Mouse (Mus musculus) midbrain, embryonic 10.5 days (tissue): ENCODE data around the gene Gabrd. TPM values are rescaled to one million over a fixed set of nuclear protein-coding genes. Genes with fewer than 3 reads are reported as not detected.

Source experiments
- DNase-seq: peaks from one replicate; pipeline ENCODE4 v3.0.0-alpha.2; 2017; ENCODE audit warnings: low spot score
- H3K27ac ChIP-seq: fragments of 300-500 bp; sonication (generic); replicated peaks from 2 replicates; pipeline ENCODE4 v1.5.1; 2016; ENCODE audit warnings: mild to moderate bottlenecking
- H3K27me3 ChIP-seq: fragments of 300-500 bp; sonication (generic); 2 replicates; pipeline ENCODE4 v1.6.1; 2016; ENCODE audit warnings: low read depth, mild to moderate bottlenecking; ENCODE audit not compliant: poor library complexity, severe bottlenecking
- H3K36me3 ChIP-seq: fragments of 300-500 bp; sonication (generic); 2 replicates; pipeline ENCODE4 v1.6.1; 2016; ENCODE audit warnings: mild to moderate bottlenecking, moderate library complexity
- H3K4me1 ChIP-seq: fragments of 300-500 bp; sonication (generic); 2 replicates; pipeline ENCODE4 v1.6.1; 2016
- H3K4me3 ChIP-seq: fragments of 300-500 bp; sonication (generic); 2 replicates; pipeline ENCODE4 v1.5.1; 2016; ENCODE audit warnings: mild to moderate bottlenecking, moderate library complexity
- H3K9me3 ChIP-seq: fragments of 300-500 bp; sonication (generic); replicated peaks from 2 replicates; pipeline ENCODE4 v1.6.1; 2016; ENCODE audit warnings: mild to moderate bottlenecking
- WGBS: fragments of 180-500 bp; shearing (Covaris S2); methylation state at CpG from one replicate; pipeline ENCODE4 v1.1.7; 2016; 5-methylcytosine and 5-hydroxymethylcytosine counted together
- polyA plus RNA-seq: library from polyadenylated mRNA; unstranded; fragments of >200 nt; fragmentation: Nextera tagmentation; extraction: Ambion mirVana; gene quantifications from 2 replicates; pipeline ENCODE4 v1.2.1, GENCODE M21; 2016

Gabrd gene
- polyA plus RNA-seq, 1 experiment from 2014 or later = not detected

- Histone ChIP-seq H3K36me3 (no peaks in the 10 kb centered on the region), H3K27ac (no peak overlapping the region), H3K27me3 (0 out of 2 replicates have a peak, but pooled peaks cover 4% of the 10 kb centered on the region), H3K9me3 (no peaks in the 10 kb centered on the region), H3K4me1 (peaks cover 21% of the 10 kb centered on the region), H3K4me3 (no peak overlapping the region)
- no peak for DNase-seq
- 92% methylated on average over 6 of the region's 6 CpGs for WGBS
Observed at GRCm38 (mm10) chr4:155412124-155412523, 14.2 kb upstream of the Gabrd start.

DNA sequence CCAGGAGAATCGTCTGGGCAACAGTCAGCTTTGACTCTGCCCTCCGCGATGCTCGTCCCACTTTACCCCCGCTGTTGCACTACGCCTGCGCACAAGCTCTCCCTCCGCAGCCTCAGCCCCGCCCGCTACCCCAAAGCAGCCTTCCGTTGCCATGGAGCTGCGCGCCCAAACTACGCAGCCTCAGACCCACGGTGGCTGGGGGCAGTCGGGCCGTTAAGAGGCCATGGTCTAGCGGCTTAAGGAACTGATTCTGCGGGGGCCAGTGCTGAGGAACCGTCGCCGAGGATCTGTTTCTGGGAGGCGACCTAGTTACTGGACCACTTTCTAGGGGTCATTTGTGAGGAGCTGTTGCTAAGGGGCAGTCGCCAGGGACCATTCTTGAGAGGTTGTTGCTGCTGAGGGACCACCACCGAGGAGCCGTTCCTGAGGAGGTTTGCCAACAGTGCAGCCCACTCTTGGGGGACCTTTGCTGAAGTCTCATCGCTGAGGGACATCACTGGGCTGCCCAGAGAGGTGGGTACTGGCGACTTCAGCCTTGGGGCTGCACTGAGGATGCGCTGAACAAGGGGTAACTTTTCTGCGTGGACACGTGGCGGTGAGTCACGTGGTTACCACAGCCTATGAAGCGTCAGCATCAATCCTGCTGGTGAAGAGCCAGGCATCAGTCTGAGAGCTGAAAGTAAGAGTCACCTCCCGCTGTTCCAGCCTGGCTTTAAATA, 11.3 kb upstream of the Gabrd start, which contains the start of gene Cfap74:
TSS of gene Cfap74 (plus strand) at position 133 of the 719 bp plus-strand sequence.
- under 1% methylated on average over 35 of the region's 35 CpGs for WGBS
- H3K9me3 ChIP-seq = no peaks in the 10 kb centered on the region
- peak within 1 kb of the TSS; percentile 69 for H3K4me3 ChIP-seq
- peaks cover 21% of the 10 kb centered on the region for H3K4me1 ChIP-seq
- peak; percentile 95 for DNase-seq
- H3K27me3 ChIP-seq = 0 out of 2 replicates have a peak, but pooled peaks cover 6% of the 10 kb centered on the region
- no peaks in the 10 kb centered on the region for H3K36me3 ChIP-seq
- H3K27ac ChIP-seq = peak within 1 kb of the TSS; percentile 89

- Histone ChIP-seq H3K27me3 (0 out of 2 replicates have a peak, but pooled peaks cover 6% of the 10 kb centered on the region), H3K4me3 (peak overlapping the region; percentile 69), H3K27ac (peak overlapping the region; percentile 89), H3K36me3 (no peaks in the 10 kb centered on the region), H3K4me1 (peaks cover 21% of the 10 kb centered on the region), H3K9me3 (no peaks in the 10 kb centered on the region)
- no peak for DNase-seq
- 2% methylated on average over 8 of the region's 8 CpGs for WGBS
Observed at GRCm38 (mm10) chr4:155408695-155409057, 10.8 kb upstream of the Gabrd start.

GRCm38 (mm10) chr4:155402489-155402888, 4.6 kb upstream of the Gabrd start:
- no peaks in the 10 kb centered on the region for H3K36me3 ChIP-seq
- no peaks in the 10 kb centered on the region for H3K9me3 ChIP-seq
- H3K4me3 ChIP-seq = no peak overlapping the region
- no peak for DNase-seq
- peaks cover 9% of the 10 kb centered on the region for H3K4me1 ChIP-seq
- WGBS = 79% methylated on average over 1 of the region's 1 CpGs
- no peak overlapping the region for H3K27ac ChIP-seq
- H3K27me3 ChIP-seq = peaks cover 36% of the 10 kb centered on the region

DNA sequence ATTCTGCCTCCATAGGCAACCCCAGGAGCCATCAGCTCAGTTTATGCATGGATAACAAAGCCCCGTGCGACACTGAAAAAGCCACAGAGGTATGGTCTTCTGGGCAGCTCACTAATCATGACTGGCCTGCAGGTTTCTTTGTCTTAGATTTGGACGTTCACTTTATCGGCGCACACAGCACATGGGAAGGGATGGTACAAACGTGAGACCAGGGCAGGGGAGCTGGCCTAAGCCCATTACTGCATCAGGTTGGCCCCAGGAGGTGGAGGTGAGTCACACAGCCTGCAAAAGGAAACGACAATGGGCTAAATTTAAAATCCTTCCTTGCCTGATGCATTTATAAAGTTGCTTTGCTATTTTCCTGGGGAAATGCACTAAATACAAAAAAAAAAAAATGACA, 3.2 kb upstream of the Gabrd start:
- no peaks in the 10 kb centered on the region for H3K9me3 ChIP-seq
- 71% methylated on average over 7 of the region's 7 CpGs for WGBS
- no peak overlapping the region for H3K4me3 ChIP-seq
- peaks cover 44% of the 10 kb centered on the region for H3K27me3 ChIP-seq
- no peak overlapping the region for H3K27ac ChIP-seq
- no peaks in the 10 kb centered on the region for H3K36me3 ChIP-seq
- H3K4me1 ChIP-seq = peaks cover 13% of the 10 kb centered on the region
- no peak for DNase-seq

DNA sequence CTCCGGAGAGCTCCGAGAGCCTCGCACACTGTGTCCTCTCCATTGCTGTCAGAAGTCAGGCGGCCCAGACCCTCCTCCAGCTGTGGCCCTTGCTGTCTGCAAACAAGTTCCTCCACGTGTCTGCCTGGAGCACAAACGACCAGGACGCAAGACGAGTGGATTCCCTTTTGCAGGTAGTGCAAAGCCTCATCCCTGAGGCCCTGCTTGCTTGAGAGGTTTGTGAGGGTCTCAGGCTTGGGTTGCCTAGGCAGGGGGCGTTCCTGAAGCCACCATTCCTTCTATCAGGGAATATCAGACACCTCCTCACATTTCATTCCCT, 269 bp upstream of the Gabrd start:
- 2% methylated on average over 9 of the region's 9 CpGs for WGBS
- Histone ChIP-seq H3K36me3 (no peaks in the 10 kb centered on the region), H3K9me3 (no peaks in the 10 kb centered on the region), H3K4me3 (peak overlapping the region; percentile 51), H3K4me1 (peaks cover 13% of the 10 kb centered on the region), H3K27ac (no peak overlapping the region), H3K27me3 (peaks cover 58% of the 10 kb centered on the region)
- peak; percentile 19 for DNase-seq

- WGBS = 87% methylated on average over 4 of the region's 4 CpGs
- Histone ChIP-seq H3K4me3 (no peak overlapping the region), H3K9me3 (no peaks in the 10 kb centered on the region), H3K36me3 (no peaks in the 10 kb centered on the region), H3K27ac (no peak overlapping the region), H3K4me1 (peaks cover 13% of the 10 kb centered on the region), H3K27me3 (peaks cover 58% of the 10 kb centered on the region)
- no peak for DNase-seq
Observed at GRCm38 (mm10) chr4:155396751-155397150, 1.2 kb downstream of the Gabrd start.

DNA sequence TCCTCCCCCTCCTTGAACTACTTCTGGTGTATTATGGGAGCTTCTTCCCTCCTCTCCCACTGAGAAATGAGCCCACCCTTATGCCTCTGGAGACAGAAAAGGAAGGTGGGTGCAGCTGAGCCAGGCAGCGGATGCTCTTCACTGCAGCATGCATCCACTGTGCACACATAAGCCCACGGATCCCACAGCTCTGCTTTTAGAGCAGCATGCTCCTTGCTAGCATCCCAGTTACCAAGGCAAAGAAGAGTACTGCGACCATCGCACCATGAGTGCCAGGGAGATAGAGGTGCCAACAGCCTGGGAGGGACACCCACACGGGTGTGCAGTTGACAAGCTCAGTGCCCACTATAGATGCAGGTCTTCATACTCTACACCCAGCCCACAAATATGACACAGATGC, 2.4 kb downstream of the Gabrd start:
- Histone ChIP-seq H3K4me3 (no peak overlapping the region), H3K27me3 (peaks cover 57% of the 10 kb centered on the region), H3K4me1 (peaks cover 13% of the 10 kb centered on the region), H3K36me3 (no peaks in the 10 kb centered on the region), H3K27ac (no peak overlapping the region), H3K9me3 (no peaks in the 10 kb centered on the region)
- DNase-seq = no peak
- WGBS = 89% methylated on average over 5 of the region's 5 CpGs

DNA sequence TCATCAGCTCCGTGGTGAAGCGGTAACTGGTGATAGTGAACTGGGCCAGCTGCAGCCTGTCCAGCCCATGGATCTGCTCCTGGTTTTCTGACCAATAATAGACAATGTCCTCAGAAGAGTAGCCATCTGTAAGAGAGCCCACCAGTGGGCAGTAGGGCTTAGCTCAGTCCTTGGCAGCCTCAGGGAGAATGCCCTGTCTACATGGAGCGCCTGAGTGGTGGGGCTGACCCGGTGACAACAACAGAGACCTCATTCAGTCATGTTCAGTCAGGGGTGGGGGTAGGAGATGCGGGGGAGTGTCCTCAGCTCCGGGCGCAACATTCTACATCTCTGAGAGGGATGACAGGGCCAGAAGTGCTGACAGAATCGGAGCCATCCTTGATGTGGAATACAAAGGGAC, 10.7 kb downstream of the Gabrd start:
- DNase-seq = no peak
- Histone ChIP-seq H3K27me3 (no peaks in the 10 kb centered on the region), H3K4me1 (peaks cover 9% of the 10 kb centered on the region), H3K27ac (no peak overlapping the region), H3K9me3 (no peaks in the 10 kb centered on the region), H3K4me3 (no peak overlapping the region), H3K36me3 (no peaks in the 10 kb centered on the region)
- WGBS = 85% methylated on average over 8 of the region's 8 CpGs

DNA sequence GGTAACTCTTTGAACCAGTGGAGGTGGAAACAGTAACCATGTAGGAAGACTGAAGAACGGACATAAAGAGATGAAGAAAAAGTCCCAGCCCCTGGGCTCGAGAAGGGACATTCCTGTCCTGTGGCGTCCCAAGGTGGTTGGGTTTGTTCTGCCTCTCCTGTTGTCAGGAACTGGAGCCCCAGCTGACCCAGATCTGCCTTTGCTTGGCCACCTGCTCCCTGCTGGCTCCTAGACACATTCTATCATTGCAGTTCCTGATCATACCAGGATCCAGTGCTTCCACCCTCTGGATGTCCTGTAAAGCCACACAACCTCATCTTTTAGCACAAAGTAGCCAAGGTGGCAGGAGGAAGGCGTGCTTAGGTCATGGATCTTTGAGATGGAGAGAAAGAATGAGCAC, 14.6 kb downstream of the Gabrd start:
- DNase-seq = no peak
- no peaks in the 10 kb centered on the region for H3K27me3 ChIP-seq
- no peak overlapping the region for H3K4me3 ChIP-seq
- no peak overlapping the region for H3K27ac ChIP-seq
- H3K9me3 ChIP-seq = no peaks in the 10 kb centered on the region
- H3K4me1 ChIP-seq = peaks cover 13% of the 10 kb centered on the region
- H3K36me3 ChIP-seq = no peaks in the 10 kb centered on the region
- WGBS = 76% methylated on average over 4 of the region's 4 CpGs

- H3K4me1 ChIP-seq = peaks cover 13% of the 10 kb centered on the region
- H3K4me3 ChIP-seq = no peak overlapping the region
- no peaks in the 10 kb centered on the region for H3K27me3 ChIP-seq
- H3K9me3 ChIP-seq = no peaks in the 10 kb centered on the region
- H3K27ac ChIP-seq = no peak overlapping the region
- 30% methylated on average over 9 of the region's 9 CpGs for WGBS
- DNase-seq = no peak
- H3K36me3 ChIP-seq = no peaks in the 10 kb centered on the region
Observed at GRCm38 (mm10) chr4:155382752-155383151, 15.2 kb downstream of the Gabrd start.

GRCm38 (mm10) chr4:155381974-155382373, 15.9 kb downstream of the Gabrd start:
- Histone ChIP-seq H3K27ac (no peak overlapping the region), H3K4me1 (peaks cover 13% of the 10 kb centered on the region), H3K27me3 (no peaks in the 10 kb centered on the region), H3K36me3 (no peaks in the 10 kb centered on the region), H3K9me3 (no peaks in the 10 kb centered on the region), H3K4me3 (no peak overlapping the region)
- 70% methylated on average over 7 of the region's 7 CpGs for WGBS
- DNase-seq = no peak

DNA sequence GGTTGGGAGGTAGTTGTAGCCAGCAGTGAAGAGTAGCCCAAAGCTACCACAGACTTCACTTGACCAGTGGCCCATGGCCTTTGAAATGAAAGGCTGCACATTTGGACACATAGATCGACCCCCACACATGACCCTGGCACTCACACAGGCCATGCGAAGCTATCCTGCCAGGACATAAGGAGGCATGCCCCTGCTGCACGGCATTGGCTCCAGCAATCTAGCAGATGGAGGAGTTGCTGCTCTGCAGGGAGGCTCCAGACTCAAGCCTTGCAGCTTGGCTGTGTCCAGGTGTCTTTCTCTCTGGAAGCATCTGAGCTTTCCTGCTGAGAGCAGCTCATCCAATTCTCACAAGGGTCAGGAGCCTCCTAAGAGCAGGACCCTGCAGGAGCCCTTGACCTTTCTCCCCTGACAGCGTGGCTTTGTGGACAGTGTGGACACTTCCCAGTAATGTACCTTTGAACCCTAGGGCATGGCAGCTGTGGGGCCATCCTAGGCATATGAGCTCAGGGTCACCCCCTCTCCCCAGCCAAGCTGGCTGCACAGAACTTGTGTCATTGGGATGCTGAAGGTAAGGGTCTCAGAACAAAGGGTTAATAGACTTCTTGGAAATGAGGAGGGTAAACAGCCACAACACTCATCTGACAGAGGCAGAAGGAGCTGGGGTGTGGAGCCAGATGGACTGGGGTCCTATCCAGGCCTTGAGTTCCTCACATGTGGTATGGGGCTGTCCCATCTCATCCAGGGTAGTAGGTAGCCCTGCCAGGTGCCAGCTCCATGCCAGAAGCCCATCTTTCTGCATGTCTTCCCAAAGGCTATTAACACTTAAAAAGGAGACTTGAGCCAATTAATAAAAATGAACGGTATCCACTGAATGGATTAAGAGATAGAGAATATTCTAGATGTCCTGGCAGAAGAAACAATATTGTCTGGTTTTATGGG, 25.8 kb downstream of the Gabrd start:
- Histone ChIP-seq H3K9me3 (no peaks in the 10 kb centered on the region), H3K4me1 (peaks cover 13% of the 10 kb centered on the region; the same call in 1 of the 2 replicates), H3K4me3 (no peak overlapping the region), H3K36me3 (no peaks in the 10 kb centered on the region), H3K27me3 (no peaks in the 10 kb centered on the region), H3K27ac (no peak overlapping the region)
- DNase-seq = no peak
- 80% methylated on average over 5 of the region's 5 CpGs for WGBS
